Mouse (Mus musculus) right cerebral cortex, postnatal 25 days (tissue): Measurements from ENCODE around the gene Arfip2.

Experiments used
- DNase-seq: peaks from one replicate; pipeline ENCODE4 v3.0.0; 2022

The Arfip2 gene

DNA sequence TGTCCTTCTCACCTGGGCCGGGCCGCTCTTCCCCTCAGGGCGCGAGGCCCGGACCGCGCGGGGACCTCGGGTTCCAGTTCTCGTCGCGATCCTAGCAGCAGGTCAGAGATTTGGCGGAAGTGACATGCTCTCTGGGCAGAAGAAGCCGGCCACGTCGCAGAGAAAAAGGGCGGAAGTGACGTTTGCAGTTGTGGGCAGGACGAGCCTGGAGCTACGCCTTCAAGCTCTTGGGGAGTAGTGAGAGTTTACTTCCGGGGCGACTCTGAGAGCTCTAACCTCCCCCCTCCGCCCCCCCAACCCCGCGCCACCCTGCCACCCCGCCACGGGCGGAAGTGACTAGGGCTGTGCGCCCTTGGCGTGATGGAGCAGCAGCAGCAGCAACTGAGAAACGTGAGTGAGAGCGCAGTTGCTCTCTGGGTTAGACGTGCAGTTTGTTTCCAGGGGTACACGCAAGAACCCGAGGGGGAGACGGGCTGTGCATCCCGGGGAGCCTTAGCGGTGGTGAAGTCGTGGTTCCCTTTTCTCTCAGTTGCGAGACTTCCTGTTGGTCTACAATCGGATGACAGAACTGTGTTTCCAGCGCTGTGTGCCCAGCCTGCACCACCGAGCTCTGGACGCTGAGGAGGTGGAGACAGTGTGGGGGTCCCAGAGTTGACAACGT is at the start of gene Arfip2, which contains the start of gene Gm45799:
Gene Arfip2 (minus strand): TSS at position 184 of the 661 bp plus-strand sequence.
Gene Gm45799 (plus strand): TSS at position 320 of the 661 bp plus-strand sequence.
- DNase-seq: peak; percentile 96

DNA sequence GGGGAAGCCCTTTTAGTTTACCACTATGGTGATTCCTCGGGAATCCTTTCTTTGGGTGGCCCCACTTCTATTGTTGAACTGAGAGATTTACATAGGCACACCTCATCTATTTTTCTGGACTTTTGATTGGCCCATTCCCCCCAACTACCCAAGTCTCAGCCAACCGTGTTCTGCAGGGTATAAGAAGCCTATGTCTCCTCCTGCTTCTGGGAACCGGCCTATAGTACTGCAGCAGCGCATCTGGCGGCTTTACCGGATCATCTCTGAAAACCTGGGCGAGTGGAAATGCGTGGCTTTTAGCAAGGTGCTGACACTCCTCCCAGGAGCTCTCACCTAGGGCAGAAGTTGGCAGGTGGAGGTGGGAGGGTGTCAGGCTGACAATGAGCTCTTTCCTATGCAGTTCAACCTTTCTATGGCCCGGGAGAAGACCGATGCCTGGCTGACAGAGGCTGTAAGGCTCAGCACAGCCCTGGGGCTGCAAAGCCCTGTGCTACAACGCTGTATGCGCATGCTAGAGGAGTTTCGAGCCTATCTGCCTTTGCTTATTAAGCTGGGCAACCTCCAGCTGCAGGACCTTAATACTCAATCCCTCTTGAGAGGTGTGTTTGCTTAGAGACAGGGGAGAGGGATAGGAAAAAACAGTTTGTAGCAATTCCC is 45.5 kb upstream of the Arfip2 start:
- no peak for DNase-seq

GRCm38 (mm10) chr7:105650639-105651435 is 10.6 kb upstream of the Arfip2 start, which contains the start of gene Dnhd1:
Gene Dnhd1 (plus strand): TSS chr7:105650827.
- DNase-seq: peak; percentile 50

GRCm38 (mm10) chr7:105641936-105642335 is 1.7 kb upstream of the Arfip2 start:
- DNase-seq: no peak

DNA sequence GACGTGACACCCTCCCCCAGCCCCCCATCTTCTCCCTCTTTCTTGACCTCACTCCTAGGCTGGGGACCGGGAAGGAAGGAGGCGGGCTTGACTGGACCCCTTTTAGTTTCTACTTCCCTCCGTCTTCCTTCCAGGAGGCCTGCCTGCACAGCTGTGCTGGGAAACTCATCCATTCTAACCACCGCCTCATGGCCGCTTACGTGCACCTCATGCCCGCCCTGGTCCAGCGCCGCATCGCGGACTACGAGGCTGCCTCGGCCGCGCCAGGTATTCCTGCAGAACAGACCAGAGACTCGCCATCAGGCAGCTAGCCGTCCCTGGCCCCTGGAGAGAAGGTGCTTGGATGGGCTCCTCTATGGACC is 659 bp upstream of the Arfip2 start:
- DNase-seq: peak; percentile 36

DNA sequence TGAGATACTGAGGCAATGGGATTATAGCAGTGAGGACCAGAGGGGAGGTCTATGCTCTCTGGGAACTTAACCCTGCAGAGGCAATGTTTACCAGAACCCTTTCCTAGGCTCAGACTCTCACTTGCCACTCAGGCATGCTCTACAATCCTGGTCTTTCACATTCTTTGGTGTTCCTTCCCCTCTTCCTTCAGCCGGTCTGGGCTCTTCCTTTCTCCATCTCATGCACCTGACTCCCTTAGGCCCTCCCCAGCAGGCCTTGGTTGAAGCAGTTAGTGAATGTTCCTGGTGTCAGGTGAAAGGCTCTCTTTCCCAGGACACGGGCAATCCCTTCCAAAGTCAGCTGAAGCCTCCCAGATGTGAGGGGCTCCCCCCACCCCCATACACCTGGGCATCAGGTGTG is 460 bp downstream of the Arfip2 start, which contains the start of gene Timm10b:
Gene Timm10b (plus strand): TSS at position 301 of the 400 bp plus-strand sequence.
- no peak for DNase-seq

- no peak for DNase-seq
These were observed 912 bp downstream of the Arfip2 start for GRCm38 (mm10) chr7:105639304-105639703.

DNA sequence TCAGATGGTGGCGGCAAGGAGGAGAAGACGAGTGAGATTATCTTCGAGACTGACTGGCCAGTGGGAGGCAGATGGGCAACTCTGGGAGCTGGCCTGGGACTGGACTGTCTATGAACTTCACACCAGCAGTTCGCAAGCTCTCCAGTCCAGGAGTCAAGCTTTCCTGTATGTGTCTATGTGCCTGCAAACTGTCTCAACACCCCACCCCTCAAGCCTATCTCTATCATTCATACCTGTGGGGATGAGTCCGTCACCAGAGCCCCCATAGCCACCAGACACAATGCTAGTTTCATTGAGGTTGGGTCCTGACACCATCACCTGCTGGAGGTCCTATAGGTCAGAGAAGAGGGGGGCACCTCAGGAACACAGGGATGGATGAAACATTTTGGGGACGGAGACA is 1.4 kb downstream of the Arfip2 start:
- DNase-seq: no peak

DNA sequence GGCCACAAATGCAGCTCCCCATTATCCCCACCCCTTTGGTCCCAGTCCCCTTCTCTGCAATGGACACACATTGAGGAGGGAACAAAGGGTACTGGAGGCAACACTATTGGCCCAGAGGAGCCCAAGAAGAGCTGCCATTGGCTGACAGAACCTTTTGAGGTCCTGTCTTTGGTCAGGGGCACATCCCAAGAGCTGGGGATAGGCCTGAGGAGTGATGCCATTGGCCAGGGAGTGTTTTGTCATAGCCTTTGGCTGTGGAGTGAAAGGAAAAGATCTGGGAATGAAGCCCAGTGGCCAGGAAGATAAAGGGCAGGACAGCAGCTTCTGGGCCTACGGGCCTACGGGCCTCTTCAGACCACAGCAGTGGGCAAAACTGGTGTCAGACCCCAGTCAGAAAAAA is 4.5 kb downstream of the Arfip2 start:
- DNase-seq: no peak

DNA sequence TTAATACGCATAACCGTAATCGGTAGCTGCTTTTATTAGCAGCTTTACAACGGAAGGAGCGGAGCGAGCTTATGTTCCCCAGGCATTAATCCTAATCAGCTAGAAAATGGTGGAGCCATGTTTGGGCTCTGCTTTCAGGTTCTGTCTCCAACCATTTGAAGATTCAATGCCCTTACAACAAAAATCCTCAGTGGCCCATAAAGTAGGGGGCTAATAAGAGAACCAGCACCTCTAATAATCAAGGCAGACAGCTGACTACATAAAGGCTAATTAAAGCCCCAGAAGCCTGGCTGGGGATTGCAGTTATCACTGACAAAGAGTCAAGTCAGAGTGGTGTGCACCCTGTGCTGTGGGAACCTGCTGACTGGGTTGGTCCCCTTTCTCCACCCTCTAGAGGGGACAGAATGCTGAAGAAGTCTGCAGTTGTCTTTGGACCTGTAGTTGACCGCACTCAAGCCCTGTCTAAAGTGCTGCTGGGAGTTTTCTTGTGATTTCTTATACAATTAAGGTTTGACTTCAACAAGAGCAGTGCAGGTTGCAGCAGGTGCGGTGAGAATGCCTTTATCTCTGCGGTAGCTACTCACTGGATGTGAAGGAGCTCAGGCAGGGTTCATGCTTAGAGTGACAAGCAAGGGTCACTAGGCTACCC is 5.8 kb downstream of the Arfip2 start:
- no peak for DNase-seq

DNA sequence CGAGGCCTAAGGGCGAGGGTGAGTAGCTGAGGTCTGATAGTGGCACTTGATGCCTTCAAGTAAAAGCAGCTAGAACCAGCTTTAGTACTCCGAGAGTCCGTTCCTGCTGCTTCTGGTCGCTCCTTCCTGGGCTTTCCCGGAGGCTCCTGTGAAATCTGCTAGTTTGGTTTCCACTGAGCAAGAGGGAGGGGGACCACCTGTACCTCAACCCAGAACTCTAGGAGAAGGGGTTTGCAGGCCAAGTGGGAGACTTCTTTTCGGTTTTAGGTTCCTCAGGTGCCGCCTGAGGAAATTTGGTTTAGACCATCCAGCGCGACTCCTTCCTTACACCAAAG is 6.4 kb downstream of the Arfip2 start:
- DNase-seq: no peak

- DNase-seq: peak; percentile 91
These were observed 7.0 kb downstream of the Arfip2 start, which contains the start of gene Trim3 for GRCm38 (mm10) chr7:105633127-105633800. Gene Trim3 (minus strand): TSS chr7:105633571.

DNA sequence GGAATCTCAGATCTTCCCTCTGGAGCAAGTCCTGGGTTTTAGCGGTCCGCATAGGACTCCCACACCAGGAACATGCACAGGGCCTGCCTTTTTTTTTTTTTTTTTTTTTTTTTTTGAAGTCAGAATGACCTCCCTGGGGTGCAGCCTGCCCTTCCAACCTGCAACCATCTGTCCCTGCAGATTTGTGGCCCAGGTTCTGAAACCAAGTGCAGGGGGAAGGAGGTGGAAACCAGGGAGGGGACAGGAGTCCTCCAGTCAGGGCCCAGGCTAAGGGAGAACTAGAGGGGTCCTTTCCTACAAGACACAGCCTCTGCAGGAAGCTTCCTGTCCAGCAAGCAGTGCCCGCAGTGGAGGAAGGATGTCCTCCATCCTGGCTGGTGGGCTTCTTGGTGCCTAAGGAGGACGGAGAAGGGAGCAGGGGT is 7.7 kb downstream of the Arfip2 start:
- peak; percentile 25 for DNase-seq

DNA sequence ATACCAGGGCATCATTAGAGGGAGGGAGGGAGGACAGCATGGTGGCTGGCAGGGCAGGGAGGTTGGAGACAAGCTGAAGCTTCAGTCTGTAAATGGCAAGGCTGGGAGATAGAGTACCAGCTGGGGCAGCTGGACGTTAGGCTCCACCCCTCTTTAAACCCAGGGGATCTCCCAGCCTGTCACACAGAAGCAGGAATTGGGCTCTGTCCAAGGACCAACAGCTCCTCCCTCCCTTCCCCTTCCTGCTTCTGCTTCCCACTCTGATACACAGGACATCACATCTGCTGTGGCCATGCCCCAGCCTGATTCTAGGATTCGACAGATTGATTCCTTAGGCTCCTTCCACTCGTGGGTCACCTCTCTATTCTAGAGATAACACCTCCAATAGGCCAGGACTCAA is 11.6 kb downstream of the Arfip2 start:
- DNase-seq: no peak

DNA sequence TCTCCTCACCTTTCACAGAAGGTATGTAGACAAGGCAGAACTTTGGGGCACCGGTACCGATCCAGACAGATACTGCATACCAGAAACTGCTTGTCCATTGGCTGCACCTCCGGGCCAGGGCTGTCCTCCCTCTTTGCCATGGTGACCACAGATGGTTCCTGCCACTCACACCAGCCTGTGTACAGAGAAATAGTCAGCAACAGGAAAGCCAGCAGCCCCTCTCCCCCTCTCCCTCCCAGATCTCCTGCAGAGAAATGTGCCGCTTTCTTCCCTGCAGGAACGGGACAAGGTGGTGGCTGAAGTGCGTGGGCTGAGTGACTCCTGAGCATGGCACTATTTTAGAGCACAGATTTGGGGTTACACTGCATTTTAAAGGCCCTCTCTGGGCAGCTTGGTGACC is 14.8 kb downstream of the Arfip2 start:
- DNase-seq: no peak

DNA sequence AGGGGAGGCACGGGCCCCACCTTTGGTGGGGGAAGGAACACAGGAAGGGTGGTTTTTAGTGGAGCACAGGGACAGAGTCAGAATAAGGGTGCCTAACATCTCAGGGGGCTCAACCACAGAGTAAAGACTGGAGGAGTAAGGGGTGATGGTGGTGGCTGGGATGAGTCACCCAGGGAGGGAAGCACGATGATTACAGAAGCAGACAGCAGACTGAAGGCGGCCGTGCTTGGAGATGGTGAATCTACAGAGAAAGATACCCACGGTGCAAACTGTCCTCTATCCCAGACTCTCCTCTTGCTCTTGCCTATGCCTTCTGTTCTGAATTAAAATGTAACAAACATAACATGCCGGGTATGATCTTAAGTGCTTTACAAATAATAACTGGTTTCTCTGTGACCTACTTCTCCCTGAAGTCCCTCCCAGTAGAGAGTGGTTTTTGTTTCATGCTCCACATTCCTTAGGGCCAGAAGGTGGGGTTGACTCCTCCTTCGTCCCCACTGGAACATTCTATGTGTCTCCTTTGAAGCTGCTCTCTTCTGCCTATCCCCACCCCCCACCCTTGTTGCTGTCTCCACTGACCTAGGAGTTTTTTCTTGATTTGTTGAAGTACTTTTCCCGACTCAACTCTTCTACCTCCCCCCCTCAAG is 18.4 kb downstream of the Arfip2 start:
- DNase-seq: no peak

- no peak for DNase-seq
These were observed 19.2 kb downstream of the Arfip2 start for GRCm38 (mm10) chr7:105621053-105621452.

- DNase-seq: no peak
These were observed 20.5 kb downstream of the Arfip2 start for GRCm38 (mm10) chr7:105619701-105620100.

- DNase-seq: no peak
These were observed 22.4 kb downstream of the Arfip2 start for GRCm38 (mm10) chr7:105617810-105618209.

DNA sequence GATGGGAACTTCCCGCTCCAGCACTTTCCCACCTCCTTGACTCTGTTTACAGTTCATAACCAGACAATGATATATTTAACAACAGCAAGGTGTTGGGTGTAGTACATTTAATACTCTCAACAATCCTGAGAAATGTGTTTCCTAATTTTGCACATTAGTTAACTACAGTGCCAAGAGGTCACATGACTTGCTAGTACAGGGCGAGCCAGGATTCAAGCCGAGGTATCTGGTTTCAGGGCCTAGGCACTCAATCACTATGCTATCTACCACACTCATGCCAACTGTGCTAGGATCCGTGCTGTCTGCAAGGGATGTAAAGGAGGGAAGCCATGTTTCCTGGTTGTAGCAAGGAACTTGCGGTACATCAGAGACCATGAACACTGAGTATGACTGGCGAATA is 23.7 kb downstream of the Arfip2 start:
- no peak for DNase-seq

- DNase-seq: no peak
These were observed 24.5 kb downstream of the Arfip2 start for GRCm38 (mm10) chr7:105615720-105616119.

- no peak for DNase-seq
These were observed 25.8 kb downstream of the Arfip2 start for GRCm38 (mm10) chr7:105614400-105614799.
